Mouse (Mus musculus) MEL (cell line): ENCODE measurements around the gene Lrp6.

Source experiments
- CHD1 ChIP-seq: IDR thresholded peaks from 2 replicates; pipeline ENCODE4 v1.6.1; 2012; ENCODE audit warnings: low read depth, mild to moderate bottlenecking, inconsistent platforms, low read length, improper control_type of control experiment
- ELF1 ChIP-seq: IDR thresholded peaks from 2 replicates; pipeline ENCODE4 v1.6.1; 2014; ENCODE audit warnings: low read depth, mild to moderate bottlenecking, inconsistent platforms, low read length, improper control_type of control experiment, moderate library complexity

DNA sequence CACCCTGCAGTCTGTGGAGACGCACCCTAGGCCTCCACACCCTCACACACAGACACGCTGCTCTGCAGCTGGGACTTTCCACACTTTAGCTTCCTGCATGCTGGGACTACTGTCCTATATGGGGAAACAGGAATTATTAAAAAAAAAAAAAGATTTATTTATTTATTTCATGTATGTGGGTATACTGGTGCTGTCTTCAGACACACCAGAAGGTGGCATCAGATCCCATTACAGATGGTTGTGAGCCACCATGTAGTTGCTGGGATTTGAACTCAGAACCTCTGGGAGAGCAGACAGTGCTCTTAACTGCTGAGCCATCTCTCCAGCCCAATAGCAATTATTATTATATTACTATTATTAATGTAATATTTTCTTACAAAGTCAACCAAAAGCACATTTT, 97.5 kb downstream of the Lrp6 start:
- TF ChIP-seq ELF1 (no peak), CHD1 (no peak)
